Mouse (Mus musculus) hindbrain, embryonic 13.5 days (tissue): Measurements from ENCODE around the gene Stat6. TPM values are rescaled to one million over a fixed set of nuclear protein-coding genes. Genes with fewer than 3 reads are reported as not detected.
A peak's percentile ranks its signal among the peaks of the same experiment; 100 is the strongest.

Experiments used
- ATAC-seq: fragments of 200-750 bp; cut with Nextera tagmentation; 2 replicates; pipeline ENCODE4 v1.8.0; 2017; ENCODE audit warnings: moderate TSS enrichment; ENCODE audit not compliant: low FRiP score
- H3K27ac ChIP-seq: fragments of 300-500 bp; sonication (generic); 2 replicates; pipeline ENCODE4 v1.5.1; 2015; ENCODE audit warnings: inconsistent platforms, mild to moderate bottlenecking, moderate library complexity
- H3K27me3 ChIP-seq: fragments of 300-500 bp; sonication (generic); 2 replicates; pipeline ENCODE4 v1.6.1; 2015; ENCODE audit warnings: mild to moderate bottlenecking, inconsistent platforms
- H3K36me3 ChIP-seq: fragments of 300-500 bp; sonication (generic); 2 replicates; pipeline ENCODE4 v1.6.1; 2015; ENCODE audit warnings: mild to moderate bottlenecking, inconsistent platforms
- H3K4me1 ChIP-seq: fragments of 300-500 bp; sonication (generic); replicated peaks from 2 replicates; pipeline ENCODE4 v1.6.1; 2015; ENCODE audit warnings: inconsistent platforms
- H3K4me2 ChIP-seq: fragments of 300-500 bp; sonication (generic); 2 replicates; pipeline ENCODE4 v1.6.1; 2015; ENCODE audit warnings: inconsistent platforms, mild to moderate bottlenecking, moderate library complexity
- H3K4me3 ChIP-seq: fragments of 300-500 bp; sonication (generic); 2 replicates; pipeline ENCODE4 v1.5.1; 2015; ENCODE audit warnings: mild to moderate bottlenecking, inconsistent platforms
- H3K9ac ChIP-seq: fragments of 300-500 bp; sonication (generic); 2 replicates; pipeline ENCODE4 v1.6.1; 2015; ENCODE audit warnings: mild to moderate bottlenecking, inconsistent platforms
- H3K9me3 ChIP-seq: fragments of 300-500 bp; sonication (generic); 2 replicates; pipeline ENCODE4 v1.6.1; 2016; ENCODE audit warnings: inconsistent platforms
- WGBS: fragments of 180-500 bp; shearing (Covaris S2); methylation state at CpG from one replicate; pipeline ENCODE4 v1.1.7; 2015; 5-methylcytosine and 5-hydroxymethylcytosine counted together
- polyA plus RNA-seq: library from polyadenylated mRNA; unstranded; fragments of >200 nt; fragmentation: Nextera tagmentation; extraction: Ambion mirVana; gene quantifications from 2 replicates; pipeline ENCODE4 v1.2.1, GENCODE M21; 2015

The Stat6 gene
- 4.9 and 5.0 TPM in 2 replicates for polyA plus RNA-seq

- ATAC-seq, result peak; percentile 47
- WGBS, result 6% methylated on average over 37 of the region's 37 CpGs
These were observed at the start of gene Stat6 for GRCm38 (mm10) chr10:127642772-127643552. Gene Stat6 (plus strand): TSS chr10:127642986.

GRCm38 (mm10) chr10:127594405-127594804 lies 48.4 kb upstream of the Stat6 start:
- no peaks in the 10 kb centered on the region for H3K27me3 ChIP-seq
- H3K9me3 ChIP-seq, result no peaks in the 10 kb centered on the region
- H3K36me3 ChIP-seq, result peaks cover 94% of the 10 kb centered on the region
- H3K4me2 ChIP-seq, result no peak overlapping the region
- H3K4me1 ChIP-seq, result peaks cover 41% of the 10 kb centered on the region
- no peak overlapping the region for H3K27ac ChIP-seq
- no peak overlapping the region for H3K9ac ChIP-seq
- WGBS, result 92% methylated on average over 8 of the region's 8 CpGs
- ATAC-seq, result no peak
- H3K4me3 ChIP-seq, result no peak overlapping the region

More at GRCm38 (mm10) chr10:127642772-127643552, at the start of gene Stat6:
- Histone ChIP-seq H3K4me2 (peak within 1 kb of the TSS; percentile 54), H3K9me3 (no peaks in the 10 kb centered on the region), H3K27ac (peak within 1 kb of the TSS; percentile 52), H3K9ac (peak within 1 kb of the TSS; percentile 61), H3K27me3 (peaks cover 46% of the 10 kb centered on the region), H3K36me3 (no peaks in the 10 kb centered on the region), H3K4me1 (peaks cover 21% of the 10 kb centered on the region), H3K4me3 (peak within 1 kb of the TSS; percentile 35)

GRCm38 (mm10) chr10:127594930-127595715 lies 47.7 kb upstream of the Stat6 start:
- no peak for ATAC-seq
- Histone ChIP-seq H3K27me3 (no peaks in the 10 kb centered on the region), H3K9ac (no peak overlapping the region), H3K4me3 (no peak overlapping the region), H3K4me2 (no peak overlapping the region), H3K36me3 (peaks cover 93% of the 10 kb centered on the region), H3K27ac (no peak overlapping the region), H3K9me3 (no peaks in the 10 kb centered on the region), H3K4me1 (peaks cover 41% of the 10 kb centered on the region)
- 90% methylated on average over 30 of the region's 30 CpGs for WGBS

- Histone ChIP-seq H3K36me3 (peaks cover 93% of the 10 kb centered on the region), H3K4me3 (no peak overlapping the region), H3K27me3 (no peaks in the 10 kb centered on the region), H3K9me3 (no peaks in the 10 kb centered on the region), H3K4me2 (no peak overlapping the region), H3K4me1 (peaks cover 35% of the 10 kb centered on the region), H3K27ac (peak overlapping the region; percentile 56), H3K9ac (no peak overlapping the region)
- ATAC-seq, result no peak
- WGBS, result 54% methylated on average over 7 of the region's 7 CpGs
These were observed 46.4 kb upstream of the Stat6 start for GRCm38 (mm10) chr10:127596321-127596941.

GRCm38 (mm10) chr10:127597311-127597901 lies 45.4 kb upstream of the Stat6 start:
- H3K4me1 ChIP-seq, result peaks cover 27% of the 10 kb centered on the region
- H3K4me2 ChIP-seq, result no peak overlapping the region
- peak; percentile 47; the same call in 1 of the 2 replicates for ATAC-seq
- H3K9ac ChIP-seq, result 0 out of 2 replicates have a peak overlapping the region, but pooled peaks have one; percentile 30
- H3K4me3 ChIP-seq, result no peak overlapping the region
- no peaks in the 10 kb centered on the region for H3K9me3 ChIP-seq
- peaks cover 92% of the 10 kb centered on the region for H3K36me3 ChIP-seq
- no peaks in the 10 kb centered on the region for H3K27me3 ChIP-seq
- 81% methylated on average over 5 of the region's 5 CpGs for WGBS
- peak overlapping the region; percentile 56; the same call in 1 of the 2 replicates for H3K27ac ChIP-seq

- peaks cover 27% of the 10 kb centered on the region for H3K4me1 ChIP-seq
- H3K27ac ChIP-seq, result no peak overlapping the region
- H3K4me3 ChIP-seq, result no peak overlapping the region
- no peak overlapping the region for H3K9ac ChIP-seq
- no peaks in the 10 kb centered on the region for H3K9me3 ChIP-seq
- peaks cover 91% of the 10 kb centered on the region for H3K36me3 ChIP-seq
- WGBS, result 69% methylated on average over 8 of the region's 8 CpGs
- no peaks in the 10 kb centered on the region for H3K27me3 ChIP-seq
- H3K4me2 ChIP-seq, result no peak overlapping the region
- no peak for ATAC-seq
These were observed 44.2 kb upstream of the Stat6 start for GRCm38 (mm10) chr10:127598607-127599006.

GRCm38 (mm10) chr10:127599252-127599651 lies 43.5 kb upstream of the Stat6 start:
- no peak overlapping the region for H3K4me3 ChIP-seq
- H3K36me3 ChIP-seq, result peaks cover 91% of the 10 kb centered on the region
- H3K27ac ChIP-seq, result no peak overlapping the region
- H3K27me3 ChIP-seq, result no peaks in the 10 kb centered on the region
- H3K4me2 ChIP-seq, result no peak overlapping the region
- WGBS, result 86% methylated on average over 11 of the region's 11 CpGs
- ATAC-seq, result no peak
- H3K9ac ChIP-seq, result no peak overlapping the region
- H3K9me3 ChIP-seq, result no peaks in the 10 kb centered on the region
- H3K4me1 ChIP-seq, result peaks cover 27% of the 10 kb centered on the region

- H3K9ac ChIP-seq, result no peak overlapping the region
- 68% methylated on average over 17 of the region's 17 CpGs for WGBS
- no peaks in the 10 kb centered on the region for H3K27me3 ChIP-seq
- peaks cover 27% of the 10 kb centered on the region for H3K4me1 ChIP-seq
- H3K4me3 ChIP-seq, result no peak overlapping the region
- H3K27ac ChIP-seq, result peak overlapping the region; percentile 20
- no peak for ATAC-seq
- H3K9me3 ChIP-seq, result no peaks in the 10 kb centered on the region
- H3K4me2 ChIP-seq, result no peak overlapping the region
- H3K36me3 ChIP-seq, result peaks cover 91% of the 10 kb centered on the region
These were observed 42.8 kb upstream of the Stat6 start for GRCm38 (mm10) chr10:127599779-127600541.

GRCm38 (mm10) chr10:127602194-127602593 lies 40.6 kb upstream of the Stat6 start:
- no peak overlapping the region for H3K4me3 ChIP-seq
- no peaks in the 10 kb centered on the region for H3K9me3 ChIP-seq
- 95% methylated on average over 6 of the region's 6 CpGs for WGBS
- no peak overlapping the region for H3K27ac ChIP-seq
- peaks cover 14% of the 10 kb centered on the region for H3K4me1 ChIP-seq
- no peak overlapping the region for H3K9ac ChIP-seq
- H3K27me3 ChIP-seq, result no peaks in the 10 kb centered on the region
- ATAC-seq, result no peak
- H3K36me3 ChIP-seq, result peaks cover 97% of the 10 kb centered on the region
- H3K4me2 ChIP-seq, result no peak overlapping the region

- H3K27ac ChIP-seq, result no peak overlapping the region
- ATAC-seq, result no peak
- H3K36me3 ChIP-seq, result peaks cover 97% of the 10 kb centered on the region
- H3K9ac ChIP-seq, result no peak overlapping the region
- no peak overlapping the region for H3K4me2 ChIP-seq
- no peak overlapping the region for H3K4me3 ChIP-seq
- H3K9me3 ChIP-seq, result no peaks in the 10 kb centered on the region
- H3K4me1 ChIP-seq, result peaks cover 2% of the 10 kb centered on the region; the same call in 1 of the 2 replicates
- no peaks in the 10 kb centered on the region for H3K27me3 ChIP-seq
- 83% methylated on average over 13 of the region's 13 CpGs for WGBS
These were observed 39.1 kb upstream of the Stat6 start for GRCm38 (mm10) chr10:127603437-127604371.
